Mouse (Mus musculus): ENCODE data around the gene Cbfa2t2. TPM values are rescaled to one million over a fixed set of nuclear protein-coding genes. Genes with fewer than 3 reads are reported as not detected.

Cbfa2t2 gene
- total RNA-seq, 4 experiments from 2014 or later: 48.9 to 60.8 (median 53.9) TPM

DNA sequence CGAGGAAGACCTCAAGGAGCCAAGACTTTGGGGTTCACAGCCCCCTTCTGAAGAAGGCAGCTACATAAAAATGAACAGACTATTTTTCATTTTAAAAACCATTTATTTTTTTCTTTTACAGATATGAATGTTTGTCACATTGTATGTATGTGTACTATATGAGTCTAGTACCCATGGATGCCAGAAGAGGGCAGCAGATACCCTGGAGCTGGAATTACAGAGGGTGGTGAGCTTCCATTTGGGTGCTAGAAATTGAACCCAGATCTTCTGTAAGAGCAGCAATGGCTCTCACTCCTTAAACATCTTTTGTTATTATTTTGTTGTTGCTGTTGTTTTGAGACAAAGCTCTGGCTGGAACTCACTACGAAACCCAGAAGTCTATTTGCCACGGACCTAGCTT, 10.8 kb upstream of the Cbfa2t2 start:
- no peak for DNase-seq (ENCODE audit: low spot score in 2 of 2)

DNA sequence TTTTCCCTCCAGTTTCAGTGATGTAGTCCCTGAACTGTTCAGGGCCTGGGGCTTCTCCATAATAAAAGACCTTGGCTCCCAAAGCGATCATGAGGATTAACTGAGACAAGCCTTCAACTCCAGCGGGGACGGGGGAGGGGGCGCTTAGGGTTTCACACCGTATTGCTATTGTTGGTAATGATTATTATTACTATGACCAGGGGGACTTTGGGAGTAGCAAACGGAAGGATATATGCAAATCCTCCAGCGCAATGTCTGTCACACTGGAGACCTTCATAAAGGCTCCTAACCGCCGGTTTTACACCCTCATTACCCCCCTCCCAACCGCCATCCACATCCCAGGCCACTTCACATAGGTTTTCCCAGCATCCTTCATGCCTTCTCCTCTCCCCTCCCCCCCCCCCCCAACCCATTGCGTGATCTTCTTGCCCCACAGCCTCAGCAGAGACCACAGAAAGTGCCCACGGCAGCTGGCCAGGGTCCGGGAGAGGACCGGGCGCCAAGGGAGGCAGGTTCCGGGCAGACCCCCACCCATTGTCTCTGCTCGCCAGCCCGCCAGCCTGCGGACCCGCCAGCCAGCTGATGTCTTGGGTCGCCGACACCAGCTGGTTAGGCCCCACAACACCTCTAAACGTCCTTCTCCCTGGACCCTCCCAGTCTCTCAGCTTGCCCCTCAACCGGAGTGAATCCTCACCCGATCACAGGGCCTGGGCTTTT, 9.9 kb upstream of the Cbfa2t2 start:
- no peak for DNase-seq (ENCODE audit: low spot score in 2 of 2)

DNA sequence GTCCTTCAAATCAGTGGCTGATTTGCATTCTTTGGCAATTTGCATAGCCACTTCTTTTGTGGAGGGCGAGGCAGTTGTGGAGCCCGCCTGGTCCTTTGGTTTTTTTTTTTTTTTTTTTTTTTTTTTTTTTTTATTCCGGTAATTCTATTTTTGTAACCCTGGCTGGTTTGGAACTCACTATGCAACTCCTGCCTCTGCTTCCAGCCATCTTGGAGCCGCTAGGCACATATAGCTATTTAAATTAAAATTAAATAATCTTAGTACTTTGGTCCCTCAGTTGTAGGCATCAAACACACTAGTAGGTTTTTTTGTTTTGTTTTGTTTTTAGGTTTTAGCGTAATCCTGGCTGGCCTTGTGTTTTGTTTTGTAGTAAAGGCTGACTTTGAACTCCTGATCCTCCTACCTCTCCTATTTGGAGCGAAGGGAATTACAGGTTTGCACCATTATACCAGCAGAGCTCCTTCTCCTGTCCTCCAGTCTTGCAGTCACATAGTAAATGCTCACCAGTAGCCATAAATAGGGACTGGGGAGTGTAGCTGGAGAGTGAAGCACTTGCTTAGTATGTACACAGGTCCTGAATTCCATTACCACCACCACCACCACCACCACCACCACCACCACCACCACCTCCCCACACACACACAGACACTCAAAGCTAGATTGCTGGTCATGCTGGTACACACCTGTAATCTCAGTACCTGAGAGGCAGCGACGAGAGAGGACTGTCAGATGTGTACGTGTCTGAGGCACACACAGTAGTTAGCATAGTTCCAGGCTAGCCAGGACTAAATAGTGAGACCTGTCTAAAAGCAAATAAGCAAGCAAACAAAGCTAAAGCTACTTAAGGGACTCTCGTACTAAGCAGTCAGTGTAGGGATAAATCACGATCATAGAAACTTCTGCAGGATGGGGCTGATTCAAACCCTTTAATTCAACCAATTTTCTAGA, 9.1 kb upstream of the Cbfa2t2 start:
- DNase-seq (ENCODE audit: low spot score in 2 of 2): no peak

DNA sequence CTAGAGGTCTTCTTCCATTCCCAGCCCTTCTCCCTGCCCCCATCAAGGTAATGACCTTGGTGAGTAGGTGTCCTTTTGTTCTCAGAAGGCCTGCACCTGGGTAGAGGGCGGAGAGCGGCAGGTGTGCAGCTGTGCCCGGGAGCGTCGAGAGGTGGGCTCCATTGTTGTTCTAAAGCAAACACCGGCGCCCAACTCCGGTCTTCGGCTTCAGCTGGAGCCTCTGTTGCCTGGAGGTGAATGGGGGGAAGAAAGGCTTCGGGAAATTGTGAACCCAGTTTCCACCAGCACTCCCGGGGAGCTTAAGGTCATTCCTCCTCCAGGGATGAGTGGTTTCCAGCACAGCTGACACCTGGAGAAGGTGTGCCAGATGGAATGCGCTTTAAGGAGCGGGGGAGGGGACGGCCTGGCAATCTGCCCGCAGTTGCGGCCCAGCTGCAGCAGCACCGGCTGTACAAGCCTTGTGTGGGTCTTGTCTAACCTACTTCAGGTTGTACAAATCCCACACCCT, 8.4 kb upstream of the Cbfa2t2 start:
- no peak for DNase-seq (ENCODE audit: low spot score in 2 of 2)

DNA sequence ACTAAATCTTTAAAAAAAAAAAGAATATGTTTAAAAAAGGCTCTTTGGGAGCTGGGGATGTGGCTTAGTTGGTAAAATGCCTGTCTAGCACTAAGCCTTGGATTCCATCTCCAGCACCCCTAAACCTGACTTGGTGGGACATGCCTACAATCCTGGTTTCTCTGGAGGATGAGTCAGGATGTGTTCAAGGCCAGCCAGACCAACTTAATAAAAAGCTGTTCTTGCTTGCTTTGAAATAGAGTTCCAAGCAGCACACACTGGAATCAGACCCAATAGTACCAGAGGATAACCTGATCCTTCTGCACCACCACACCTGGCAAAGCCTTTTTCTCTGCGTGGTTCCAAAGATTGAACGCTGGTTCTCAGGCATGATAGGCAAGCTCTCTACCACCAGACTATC, 5.7 kb upstream of the Cbfa2t2 start:
- DNase-seq (ENCODE audit: low spot score in 2 of 2): no peak

DNA sequence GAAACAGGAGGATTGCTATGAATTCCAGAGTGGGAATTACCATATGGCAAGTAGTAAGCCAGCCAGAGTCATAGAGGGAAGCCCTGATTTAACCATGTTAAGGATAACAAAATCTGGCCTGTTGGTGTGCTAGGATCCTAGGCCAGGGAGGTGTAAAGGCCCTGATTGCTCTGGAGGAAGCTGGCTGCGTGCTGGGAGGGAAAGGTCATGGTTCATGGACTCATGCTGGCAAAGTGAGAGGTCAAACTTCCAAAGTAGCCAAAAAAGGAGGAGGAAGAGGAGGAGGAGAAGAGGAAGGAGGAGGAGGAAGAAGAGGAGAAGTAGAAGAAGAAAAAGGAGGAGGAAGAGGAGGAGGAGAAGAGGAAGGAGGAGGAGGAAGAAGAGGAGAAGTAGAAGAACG, 3.6 kb upstream of the Cbfa2t2 start:
- DNase-seq (ENCODE audit: low spot score in 2 of 2): no peak

DNA sequence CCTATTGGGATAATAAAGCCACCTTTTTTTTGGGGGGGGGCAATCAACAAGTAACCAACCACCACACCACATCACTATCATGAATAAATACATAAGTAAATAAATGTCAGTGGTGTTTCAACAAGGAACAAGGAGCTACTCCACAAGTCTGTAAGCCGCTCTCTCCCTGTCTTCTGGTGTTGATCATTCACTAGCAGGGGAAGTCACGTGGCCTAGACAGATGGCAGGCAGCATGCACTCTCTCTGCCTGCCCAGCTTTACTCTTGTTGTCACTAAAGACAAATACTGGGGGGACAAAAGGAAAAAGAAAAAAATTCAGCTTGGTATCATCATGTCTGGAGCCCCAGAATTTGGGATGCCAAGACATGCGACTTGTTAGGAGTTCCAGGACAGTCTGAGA, 2.9 kb upstream of the Cbfa2t2 start:
- peak in 1 of 2 experiments; percentile 39 for DNase-seq (ENCODE audit: low spot score in 2 of 2)

DNA sequence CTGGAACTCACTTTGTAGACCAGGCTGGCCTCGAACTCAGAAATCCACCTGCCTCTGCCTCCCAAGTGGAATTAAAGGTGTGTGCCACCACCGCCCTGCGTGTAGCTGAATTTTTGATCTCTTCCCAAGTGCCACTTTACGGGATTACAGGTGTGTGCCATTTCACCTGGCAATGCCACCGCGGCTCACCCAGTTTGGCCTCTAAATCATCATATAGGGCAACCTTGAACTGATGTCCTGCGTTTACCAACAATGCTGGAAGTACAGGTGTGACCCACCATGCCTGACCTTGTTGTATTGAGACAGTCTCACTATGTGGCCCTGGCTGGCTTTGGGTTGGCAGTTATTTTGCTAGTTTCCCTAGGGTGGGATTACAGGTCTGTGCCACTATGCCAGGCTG, 1.6 kb upstream of the Cbfa2t2 start:
- DNase-seq (ENCODE audit: low spot score in 2 of 2): no peak

DNA sequence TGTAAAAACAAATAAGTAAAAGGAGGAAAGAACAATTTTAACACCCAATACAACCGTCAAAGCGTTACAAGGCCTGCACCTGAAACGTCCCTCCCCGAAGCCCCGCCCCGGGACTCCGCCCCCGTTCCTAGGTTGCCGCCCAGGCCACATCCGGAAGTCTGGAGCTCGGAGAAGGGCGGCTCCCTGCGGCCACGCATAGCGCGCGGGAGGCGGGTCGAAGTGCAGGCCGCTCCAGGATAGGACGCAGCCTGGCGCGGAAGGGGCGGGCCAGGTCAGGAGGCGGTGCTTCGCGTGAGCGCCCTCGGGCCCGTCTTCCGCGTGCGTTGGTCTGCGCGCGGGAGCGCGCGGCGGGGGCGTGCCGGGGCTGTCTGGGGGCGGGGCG, 214 bp upstream of the Cbfa2t2 start:
- peak; percentile 96 to 97 for DNase-seq (ENCODE audit: low spot score in 2 of 2)

DNA sequence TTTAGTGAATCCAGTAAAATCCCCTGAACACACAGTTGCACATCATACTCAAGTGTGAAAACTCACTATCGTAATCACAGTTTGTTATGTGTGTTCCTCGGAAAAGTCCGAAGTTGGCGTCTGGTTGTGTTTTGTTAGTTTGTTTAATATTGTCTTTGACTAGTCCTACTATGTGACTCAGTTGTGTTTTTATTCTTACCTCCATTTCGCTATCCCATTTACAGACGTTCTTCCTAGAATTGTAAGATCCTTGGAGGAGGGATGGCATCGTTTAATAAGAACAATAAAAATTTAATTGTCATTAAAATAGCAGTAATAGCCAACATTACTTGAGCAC, 878 bp downstream of the Cbfa2t2 start:
- no peak for DNase-seq (ENCODE audit: low spot score in 2 of 2)

DNA sequence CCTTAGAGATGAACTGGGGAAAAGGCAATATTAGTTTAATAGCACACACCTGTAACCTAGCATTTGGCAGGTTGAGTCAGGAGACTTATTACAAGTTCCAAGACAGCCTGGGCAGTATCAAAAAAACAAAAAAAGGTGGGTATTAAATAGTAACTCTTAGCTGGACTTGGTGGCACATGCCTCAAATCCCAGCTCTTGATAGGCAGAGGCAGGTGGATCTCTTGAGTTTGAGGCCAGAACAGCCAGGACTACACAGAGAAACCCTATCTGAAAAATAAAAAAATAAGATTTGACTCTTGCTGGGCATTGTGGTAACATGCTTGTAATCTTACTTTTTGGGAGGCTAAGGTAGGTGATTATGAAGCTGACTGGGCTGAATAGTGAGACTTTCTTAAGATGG, 4.2 kb downstream of the Cbfa2t2 start:
- no peak for DNase-seq (ENCODE audit: low spot score in 2 of 2)

DNA sequence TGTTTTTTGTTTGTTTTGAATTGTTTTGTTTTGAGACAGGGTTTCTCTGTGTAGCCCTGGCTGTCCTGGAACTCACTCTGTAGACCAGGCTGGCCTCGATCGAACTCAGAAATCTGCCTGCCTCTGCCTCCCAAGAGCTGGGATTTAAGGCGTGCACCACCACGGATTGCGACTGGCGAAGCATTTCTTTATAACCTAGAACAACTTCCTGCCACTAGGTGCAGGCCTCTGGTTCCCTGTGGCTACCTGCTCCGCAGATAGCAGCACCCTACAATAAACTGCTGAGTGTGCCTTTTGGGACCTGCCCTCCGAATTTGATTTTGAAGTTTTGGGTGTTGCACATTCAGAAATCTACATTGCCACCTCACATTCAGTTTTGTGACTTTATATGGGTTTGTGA, 11.5 kb downstream of the Cbfa2t2 start:
- no peak for DNase-seq (ENCODE audit: low spot score in 2 of 2)

DNA sequence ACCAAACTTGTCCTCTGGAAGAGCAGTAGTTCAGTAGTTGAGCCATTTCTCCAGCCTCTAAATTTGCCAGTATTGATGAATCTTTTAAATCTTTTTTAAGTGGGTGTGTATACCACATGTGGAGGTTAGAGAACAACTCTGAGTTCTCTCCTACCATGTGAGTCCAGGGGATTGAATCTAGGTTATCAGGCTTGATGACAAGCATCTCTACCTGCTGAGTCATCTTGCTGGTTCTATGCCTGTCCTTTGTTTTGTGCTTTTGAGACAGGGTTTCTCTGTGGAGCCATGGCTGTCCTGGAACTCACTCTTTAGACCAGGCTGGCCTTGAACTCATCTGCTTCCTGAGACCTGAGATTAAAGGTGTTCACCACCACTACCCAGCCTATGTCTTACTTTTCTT, 12.4 kb downstream of the Cbfa2t2 start:
- no peak for DNase-seq (ENCODE audit: low spot score in 2 of 2)

DNA sequence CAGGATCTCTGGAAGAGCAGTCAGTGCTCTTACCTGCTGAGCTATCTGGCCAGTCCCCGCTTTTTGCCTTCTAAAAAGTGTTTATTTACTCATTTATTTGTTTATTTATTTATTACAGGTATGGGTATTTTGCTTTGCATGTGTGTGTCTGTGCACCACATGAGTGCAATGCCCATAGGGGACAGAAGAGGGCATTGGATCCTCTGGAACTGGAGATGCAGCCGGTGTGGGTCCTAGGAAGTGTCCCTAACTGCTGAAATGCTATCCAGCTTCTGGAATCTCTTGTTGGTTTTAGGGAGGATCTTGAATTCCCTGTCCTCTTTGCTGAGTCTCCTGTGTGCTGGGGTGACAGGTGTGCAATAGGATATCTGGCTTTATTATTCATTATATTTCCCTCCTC, 16.7 kb downstream of the Cbfa2t2 start:
- no peak for DNase-seq (ENCODE audit: low spot score in 2 of 2)

DNA sequence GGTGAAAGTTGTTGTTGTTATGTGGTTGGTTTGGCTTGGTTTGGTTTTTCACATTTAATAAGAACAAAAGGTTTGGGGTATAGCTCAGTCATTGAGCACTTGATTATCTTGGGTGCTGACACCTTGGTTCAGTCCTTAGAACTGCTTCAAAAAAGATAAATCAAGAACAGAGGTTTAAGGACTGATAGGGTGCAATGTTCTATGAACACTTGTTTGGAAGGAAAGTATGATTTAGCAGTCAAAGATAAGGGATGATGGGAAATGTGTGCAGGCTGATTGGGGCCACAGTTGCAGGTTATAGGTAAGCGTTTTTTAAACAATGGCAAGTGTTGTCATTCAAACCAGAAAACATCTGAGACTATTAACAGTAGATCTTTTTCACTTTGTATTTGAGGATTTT, 17.8 kb downstream of the Cbfa2t2 start:
- DNase-seq (ENCODE audit: low spot score in 2 of 2): no peak

DNA sequence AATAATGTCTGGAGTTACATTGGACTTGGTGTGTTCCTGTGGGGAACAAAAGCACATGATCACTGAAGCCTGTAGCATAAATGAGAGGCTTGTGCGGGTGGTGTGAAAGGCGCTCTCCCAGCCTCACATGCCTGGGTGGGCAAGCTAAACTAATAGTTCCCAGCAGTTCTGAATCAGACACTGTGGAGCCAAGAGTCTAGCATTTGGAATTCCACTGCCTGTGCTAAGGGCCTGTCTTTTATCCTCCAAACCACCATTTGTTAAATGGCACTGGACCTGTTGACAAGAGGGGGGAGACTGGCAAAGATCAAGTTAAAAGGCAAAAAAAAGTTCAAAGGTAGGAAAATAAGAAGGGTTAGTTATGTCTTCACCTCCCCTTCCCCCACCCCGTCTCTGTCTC, 18.3 kb downstream of the Cbfa2t2 start:
- DNase-seq (ENCODE audit: low spot score in 2 of 2): peak in 1 of 2 experiments; percentile 31

DNA sequence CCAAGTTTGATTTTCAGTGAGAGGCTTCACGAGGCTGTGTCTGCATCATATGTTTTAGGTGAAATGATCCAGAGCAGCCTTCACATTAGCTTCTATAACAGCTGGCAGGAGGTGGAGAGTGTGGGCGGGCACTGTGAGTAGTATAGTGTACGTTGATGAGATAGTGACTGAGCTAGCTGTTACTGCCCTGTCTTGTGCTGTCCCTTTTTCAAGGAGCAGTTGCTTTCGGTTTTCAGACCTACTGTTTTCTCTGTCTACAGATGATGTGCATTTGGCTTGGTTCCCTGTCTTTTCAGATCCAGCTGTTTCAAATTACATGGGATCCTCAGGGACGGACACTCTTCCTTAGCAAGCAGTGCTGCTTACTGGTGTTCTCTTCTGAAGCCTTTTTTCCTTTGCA, 19.5 kb downstream of the Cbfa2t2 start:
- DNase-seq (ENCODE audit: low spot score in 2 of 2): peak in 1 of 2 experiments; percentile 25

DNA sequence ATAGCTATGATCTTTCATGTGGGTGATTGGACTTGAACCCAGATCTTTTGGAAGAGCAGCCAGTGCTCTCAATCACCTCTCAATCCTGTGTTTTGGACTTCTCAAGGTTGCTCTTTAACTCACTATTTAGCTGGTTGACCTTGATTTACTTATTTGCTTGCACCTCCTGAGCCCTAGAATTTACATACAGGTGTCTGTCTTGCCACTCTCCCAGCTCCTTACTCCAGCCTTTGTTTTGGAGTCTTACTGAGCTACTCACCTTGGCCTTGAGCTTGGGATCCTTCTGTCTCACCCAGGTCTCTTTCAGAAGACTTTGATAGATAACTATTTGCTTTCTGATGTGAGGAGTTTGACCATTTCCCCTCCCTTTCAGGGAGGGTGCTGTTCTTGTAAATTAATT, 20.3 kb downstream of the Cbfa2t2 start:
- DNase-seq (ENCODE audit: low spot score in 2 of 2): no peak

DNA sequence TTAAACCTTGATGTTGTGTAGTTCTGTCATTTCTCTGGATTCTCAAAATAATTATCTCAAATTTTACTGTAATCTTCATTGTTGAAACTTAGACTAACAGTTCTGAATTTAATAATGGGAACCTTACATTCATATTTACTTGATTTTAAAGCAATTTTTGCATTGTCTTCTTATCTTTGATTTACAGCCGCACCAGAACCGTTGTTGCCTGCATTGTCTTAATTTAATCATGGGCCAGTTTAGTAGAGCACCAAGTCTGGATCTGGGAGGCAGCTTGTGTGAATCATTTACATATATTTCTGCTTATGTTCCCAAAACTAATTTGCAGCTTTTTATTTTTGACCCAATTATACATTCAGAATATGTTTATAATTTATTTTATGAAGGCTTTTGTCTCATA, 23.0 kb downstream of the Cbfa2t2 start:
- DNase-seq (ENCODE audit: low spot score in 2 of 2): no peak

DNA sequence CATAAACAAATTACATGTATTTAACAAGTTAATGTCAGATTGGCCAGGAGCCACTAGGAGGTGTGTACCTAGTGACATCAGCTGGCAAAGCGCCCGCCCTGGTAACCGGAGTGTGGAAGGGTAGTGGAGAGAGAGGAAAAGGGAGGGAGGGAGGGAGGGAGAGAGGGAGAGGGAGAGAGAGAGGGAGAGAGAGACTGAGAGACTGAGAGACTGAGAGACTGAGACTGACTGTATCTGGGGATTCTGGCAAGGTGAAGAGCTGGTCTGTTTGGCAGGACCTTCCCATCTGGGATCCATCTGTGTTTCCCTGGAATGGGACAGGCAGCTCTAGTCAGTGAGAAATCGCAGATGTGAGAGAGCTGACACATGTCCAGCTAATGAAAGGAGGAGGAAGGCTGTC, 23.6 kb downstream of the Cbfa2t2 start:
- peak; percentile 57 to 70 for DNase-seq (ENCODE audit: low spot score in 2 of 2)

DNA sequence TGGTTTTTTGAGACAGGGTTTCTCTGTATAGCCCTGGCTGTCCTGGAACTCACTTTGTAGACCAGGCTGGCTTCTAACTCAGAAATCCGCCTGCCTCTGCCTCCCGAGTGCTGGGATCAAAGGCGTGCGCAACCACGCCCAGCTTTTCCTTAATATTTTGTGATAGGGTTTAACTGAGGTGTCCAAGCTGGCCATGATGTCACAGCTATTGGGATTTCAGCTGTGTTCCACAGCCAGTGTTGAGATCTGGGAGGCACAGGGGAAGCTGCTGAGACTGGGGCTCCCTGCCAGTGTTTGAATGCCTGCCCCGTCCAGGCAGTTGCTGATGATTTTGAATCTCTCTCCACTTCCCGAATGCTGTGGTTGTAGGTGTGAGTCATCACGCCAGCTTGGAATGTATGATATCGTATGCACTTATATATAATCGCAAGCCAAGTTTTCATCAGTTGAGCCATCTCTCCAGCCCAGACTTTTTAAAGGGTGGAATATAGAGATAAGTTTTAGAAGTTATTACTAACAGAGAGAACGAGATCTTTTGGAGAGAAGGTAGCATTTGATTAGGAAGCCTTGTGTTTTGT, 27.4 kb downstream of the Cbfa2t2 start:
- peak; percentile 16 to 32 for DNase-seq (ENCODE audit: low spot score in 2 of 2)

DNA sequence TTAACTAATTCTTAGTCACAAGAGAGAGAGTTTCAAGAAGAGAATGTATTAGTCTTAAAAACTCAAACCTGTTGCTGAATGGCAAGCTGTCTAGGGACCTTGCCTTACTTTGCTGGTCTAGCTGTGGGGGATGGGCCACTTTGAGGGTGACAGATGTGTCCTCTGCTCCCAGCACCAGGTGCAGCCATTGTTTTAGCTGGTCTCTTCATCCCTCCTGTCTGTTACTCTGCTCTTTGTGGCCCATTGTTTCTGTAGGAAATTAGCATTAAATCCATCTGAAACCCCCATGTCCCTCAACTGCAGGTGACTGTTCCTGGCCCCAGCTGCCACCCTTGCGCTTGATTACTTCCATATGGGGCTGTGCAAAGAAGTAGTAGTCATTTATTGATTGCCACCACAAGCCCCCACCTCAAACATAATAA, 29.6 kb downstream of the Cbfa2t2 start:
- DNase-seq (ENCODE audit: low spot score in 2 of 2): no peak

Data from layer of hippocampus, adult 8-10 months (tissue).